Mouse (Mus musculus) heart, postnatal 25 days (tissue): ENCODE results near the gene Klhdc10. TPM values are rescaled to one million over a fixed set of nuclear protein-coding genes. Genes with fewer than 3 reads are reported as not detected.
"Not testable (repeated sequence)": the region's sequence is repeated elsewhere in the genome, so short reads cannot be mapped to it uniquely, and the experiment has no call there.

Experiments
- DNase-seq: peaks from one replicate; pipeline ENCODE4 v3.0.0; 2022; ENCODE audit warnings: low spot score
- intact Hi-C: fragments of 180-260 bp; cut with DNase I; formaldehyde crosslinking; loops from one replicate; pipeline ENCODE4 v1.15.1; 2025
- total RNA-seq, 2 experiments: library from RNA; stranded (reverse); gene quantifications; 2 replicates each; pipeline ENCODE4 v1.2.3; 2021

Gene Klhdc10
- total RNA-seq = 10 to 100 TPM; 57.3 to 60.3 TPM

DNA sequence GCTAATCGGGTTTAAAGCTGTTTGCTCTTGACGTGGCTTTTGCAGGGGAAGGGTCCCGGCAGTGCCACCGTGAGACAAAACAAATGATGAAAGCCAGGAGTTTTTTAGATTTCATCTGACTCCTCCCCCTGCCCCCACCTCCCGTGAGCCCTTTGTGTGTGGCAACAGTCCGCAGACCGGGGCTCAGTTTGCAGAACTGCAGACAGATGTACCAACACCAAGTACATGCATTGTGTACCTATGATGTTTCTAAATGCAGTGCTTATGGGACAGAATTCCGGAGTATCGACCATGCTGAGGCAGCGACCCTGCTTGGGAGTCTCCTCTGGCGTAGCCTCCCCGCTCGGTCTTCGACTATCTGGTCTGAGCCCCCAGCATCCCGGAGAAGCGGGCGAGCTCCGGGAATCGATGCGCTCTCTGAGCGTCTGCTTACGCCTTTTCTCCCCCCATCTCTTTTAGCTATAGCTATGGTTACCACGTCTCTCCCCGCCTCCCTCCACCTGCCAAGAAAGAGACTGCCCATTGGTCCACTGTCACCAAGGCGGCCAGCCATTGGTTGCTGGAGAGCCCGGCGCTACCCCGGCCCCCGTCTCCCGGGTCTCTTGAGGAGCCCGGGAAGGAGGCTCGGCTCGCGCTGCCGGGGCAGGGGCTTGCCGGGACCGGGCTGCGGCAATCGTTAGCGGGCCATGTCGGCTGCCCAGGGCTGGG lies at the start of gene Klhdc10:
Klhdc10 (plus strand) TSS at position 561 of the 708 bp plus-strand sequence.
- DNase-seq = peak; percentile 100
- intact Hi-C loops = loop anchor here (5.0 kb wide), 2 partner anchors 581 to 631 kb away; no protein-coding TSS in a partner anchor

DNA sequence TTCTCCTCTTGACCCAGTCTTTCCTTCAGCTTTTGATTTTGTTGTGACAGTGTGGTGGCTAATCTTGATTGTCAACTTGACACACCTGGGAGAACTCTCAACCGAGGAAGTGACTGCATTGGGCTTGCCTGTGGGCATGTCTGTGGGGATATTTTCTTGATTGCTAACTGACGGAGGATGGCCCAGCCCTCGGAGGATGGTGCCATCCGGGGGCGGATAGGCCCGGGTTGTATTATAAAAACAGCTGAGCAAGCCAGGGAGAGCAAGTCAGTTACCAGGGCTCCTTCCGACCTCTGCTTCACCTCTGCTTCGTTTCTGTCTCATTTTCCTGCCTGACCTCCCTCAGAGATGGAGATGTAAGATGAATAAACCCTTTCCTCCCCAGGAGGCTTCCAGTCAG lies 48.9 kb upstream of the Klhdc10 start:
- intact Hi-C loops = loop anchor here (2.0 kb wide), 1 partner anchor 144 kb away; no protein-coding TSS in a partner anchor
- no peak for DNase-seq

DNA sequence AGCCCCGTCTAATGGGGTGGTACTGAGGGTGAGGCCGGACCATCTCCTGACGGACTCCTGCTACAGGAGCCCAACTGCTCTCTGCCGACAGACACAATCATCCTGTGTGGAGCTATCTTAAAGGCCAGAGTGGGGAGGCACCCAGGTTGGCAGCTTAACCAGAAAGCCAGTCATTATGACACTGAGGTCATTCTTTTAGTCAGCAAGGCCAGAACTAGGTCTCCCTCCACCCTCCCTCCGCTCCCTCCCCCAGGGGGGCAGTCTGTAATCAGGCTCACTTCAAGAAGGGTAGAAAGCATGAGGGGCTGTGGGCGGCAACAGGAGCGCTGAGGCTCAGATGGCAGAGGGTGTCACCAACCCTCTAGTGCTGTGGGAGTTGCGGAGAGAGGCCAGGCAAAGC lies 48.0 kb upstream of the Klhdc10 start:
- DNase-seq = no peak
- intact Hi-C loops = loop anchor here (2.0 kb wide), 1 partner anchor 145 kb away; no protein-coding TSS in a partner anchor

DNA sequence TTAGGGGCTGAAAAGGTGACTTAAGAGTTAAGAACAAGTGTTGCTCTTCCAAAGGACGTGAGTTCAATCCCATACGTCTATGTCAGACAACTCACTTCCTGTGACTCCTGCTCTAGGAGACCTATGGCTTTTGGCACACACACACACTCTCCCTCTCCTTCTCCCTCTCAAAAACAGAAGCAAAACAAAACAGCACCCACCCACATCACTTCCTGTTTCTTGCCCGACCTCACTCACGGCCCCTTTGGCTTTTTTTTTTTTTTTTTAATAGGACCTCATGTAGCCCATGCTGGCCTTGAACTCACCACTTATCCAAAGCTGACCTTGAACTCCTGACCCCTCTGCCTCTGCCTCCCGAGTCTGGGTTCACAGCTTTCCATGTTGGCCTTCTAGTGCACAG lies 46.9 kb upstream of the Klhdc10 start:
- intact Hi-C loops = loop anchor here (5.0 kb wide), 3 partner anchors 52 to 502 kb away; partner anchors contain the start of gene Ube2h

DNA sequence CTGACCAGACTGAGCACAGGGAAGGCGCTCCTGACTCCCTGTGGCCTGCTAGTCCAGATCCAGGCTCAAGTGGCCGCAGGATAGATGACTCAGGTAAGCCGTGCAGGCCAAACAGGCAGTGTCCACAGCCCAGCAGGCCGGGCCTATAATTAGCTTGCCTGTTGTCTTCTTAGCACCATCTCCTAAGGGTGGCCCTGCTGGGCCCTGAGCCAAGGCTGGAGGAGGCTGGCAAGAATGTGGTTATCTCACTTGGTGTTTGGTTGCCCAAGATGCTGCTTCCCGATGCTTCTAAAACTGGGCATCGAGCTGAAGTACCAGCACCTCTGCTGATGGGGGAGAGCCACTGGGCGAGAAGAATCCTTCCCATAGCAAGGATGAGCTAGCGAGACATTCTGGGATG lies 46.0 kb upstream of the Klhdc10 start:
- no peak for DNase-seq
- intact Hi-C loops = loop anchor here (5.0 kb wide), 3 partner anchors 53 to 503 kb away; partner anchors contain the start of gene Ube2h

More for the DNA sequence above, 46.9 kb upstream of the Klhdc10 start:
- DNase-seq = no peak

DNA sequence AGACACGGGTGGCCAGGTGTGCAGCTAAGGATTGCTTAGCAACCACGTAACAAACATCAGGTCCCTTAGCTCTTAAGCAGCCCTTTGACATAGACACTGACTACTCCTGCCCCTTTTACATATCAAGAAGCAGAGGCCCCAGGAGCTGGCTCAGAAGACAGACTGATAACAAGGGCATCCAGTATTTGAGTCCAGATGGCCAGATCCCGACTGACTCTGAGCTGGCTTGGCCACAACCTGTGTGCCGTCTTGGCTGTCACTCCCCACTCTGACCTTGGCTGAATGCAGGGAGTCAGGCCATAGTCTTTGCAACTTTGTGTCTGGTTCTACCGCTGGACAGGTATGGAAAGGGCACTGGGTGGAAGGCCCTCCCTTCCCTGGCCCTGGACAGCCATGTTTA lies 45.5 kb upstream of the Klhdc10 start:
- intact Hi-C loops = loop anchor here (5.0 kb wide), 3 partner anchors 54 to 504 kb away; partner anchors contain the start of gene Ube2h
- no peak for DNase-seq

DNA sequence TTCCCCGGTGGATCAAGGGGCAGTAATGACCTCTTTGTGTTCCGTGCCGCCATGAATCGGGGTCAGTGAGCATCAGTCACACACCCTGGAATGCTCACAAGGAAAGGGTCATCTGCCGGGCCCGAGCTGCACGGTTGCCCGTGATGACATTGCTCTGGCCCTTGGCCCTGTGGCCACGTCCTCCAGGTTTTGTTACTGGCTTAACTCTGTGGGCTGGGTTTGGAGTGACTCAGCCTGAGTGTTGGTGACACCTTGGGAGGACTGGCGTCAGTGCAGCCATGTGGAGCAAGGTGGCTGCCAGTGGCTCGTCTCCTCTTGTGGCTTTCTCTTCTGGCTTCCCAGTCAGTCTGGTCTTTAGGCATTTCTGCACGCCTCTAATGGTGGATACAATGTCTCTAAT lies 45.0 kb upstream of the Klhdc10 start:
- no peak for DNase-seq
- intact Hi-C loops = loop anchor here (5.0 kb wide), 3 partner anchors 54 to 504 kb away; partner anchors contain the start of gene Ube2h

DNA sequence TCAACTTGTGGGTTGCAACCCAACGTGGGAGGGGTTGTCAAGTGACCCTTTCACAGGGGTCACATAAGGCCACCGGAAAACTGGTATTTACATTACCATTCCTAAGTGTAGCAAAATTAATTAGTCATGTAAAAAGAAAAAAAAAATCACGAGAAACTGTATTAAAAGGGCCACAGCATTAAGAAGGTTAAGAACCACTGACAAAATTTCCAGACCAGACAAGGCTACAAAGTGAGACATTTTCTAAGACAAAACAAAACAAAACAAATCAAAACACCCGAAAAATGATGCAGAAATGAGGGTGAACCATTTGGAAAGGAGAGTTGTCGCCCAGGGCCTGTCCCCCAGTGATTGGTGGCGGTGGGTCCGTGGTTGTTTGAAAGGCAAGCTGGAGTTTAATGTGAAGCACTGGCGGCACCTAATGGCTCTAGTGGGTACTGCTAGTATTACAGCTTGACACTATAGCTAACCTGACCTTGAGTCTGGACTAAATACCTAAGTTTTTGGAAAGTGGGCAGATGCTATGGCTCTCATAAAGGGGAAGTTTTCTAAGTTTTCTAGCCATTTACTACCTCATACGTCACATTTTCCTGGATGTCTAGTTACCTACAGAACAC lies 44.0 kb upstream of the Klhdc10 start:
- DNase-seq = peak; percentile 31
- intact Hi-C loops = loop anchor here (5.0 kb wide), 3 partner anchors 55 to 505 kb away; partner anchors contain the start of gene Ube2h

DNA sequence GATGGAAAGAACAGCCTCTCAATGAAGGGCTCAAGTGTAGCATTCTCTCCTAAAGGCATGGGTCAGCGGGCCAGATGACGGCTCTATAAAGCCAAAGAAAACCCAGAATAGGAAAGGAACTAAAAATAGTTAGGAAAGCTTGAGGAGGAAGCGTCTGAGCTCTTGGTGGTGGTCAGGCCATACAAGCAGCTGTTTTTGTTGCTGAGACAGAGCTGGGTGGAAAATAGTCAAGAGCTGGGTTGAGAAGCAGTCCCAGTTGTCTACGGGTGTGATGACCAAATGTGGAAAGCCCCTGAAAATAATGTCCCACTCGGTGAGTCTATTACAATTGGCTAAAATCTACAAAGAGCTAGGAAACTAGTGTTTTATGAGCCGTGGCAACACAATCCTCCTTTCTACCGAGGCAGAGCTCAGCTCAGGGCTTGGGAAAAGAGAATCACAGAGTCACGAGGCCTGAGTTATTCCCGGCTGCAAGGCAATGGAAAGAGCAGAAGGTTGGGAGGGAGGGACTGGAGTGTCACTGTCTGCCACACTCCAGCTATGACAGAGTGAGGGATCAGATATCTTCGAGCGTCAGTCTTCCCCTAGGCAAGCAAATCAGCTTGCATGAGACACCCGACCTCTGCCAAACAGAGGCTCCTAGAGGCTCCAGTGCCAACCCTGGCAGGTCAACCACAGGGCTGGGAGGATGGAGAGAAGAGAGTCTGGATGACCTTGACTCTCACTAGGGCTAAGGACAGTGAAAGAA lies 41.7 kb upstream of the Klhdc10 start:
- intact Hi-C loops = loop anchor here (5.0 kb wide), 3 partner anchors 58 to 508 kb away; partner anchors contain the start of gene Ube2h
- DNase-seq = no peak

DNA sequence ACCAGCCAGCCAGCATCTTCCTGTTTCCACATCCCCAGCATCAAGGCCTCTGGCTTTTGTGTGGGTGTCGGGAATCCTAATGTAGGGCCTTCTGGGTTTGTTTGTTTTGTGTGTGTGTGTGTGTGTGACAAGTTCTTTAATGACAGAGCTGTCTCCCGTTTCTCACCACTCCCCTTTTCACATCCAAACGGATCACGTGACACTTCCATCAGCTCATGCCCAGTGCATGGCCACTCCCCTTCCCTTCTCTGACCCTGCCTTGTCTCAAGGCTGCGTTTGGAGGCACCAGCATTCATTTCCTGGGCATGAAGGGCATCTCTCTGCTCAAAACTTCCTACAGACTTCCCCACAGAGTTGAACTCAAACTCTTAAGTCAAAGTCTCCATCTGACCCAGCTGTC lies 37.9 kb upstream of the Klhdc10 start:
- DNase-seq = no peak
- intact Hi-C loops = no loop called here

DNA sequence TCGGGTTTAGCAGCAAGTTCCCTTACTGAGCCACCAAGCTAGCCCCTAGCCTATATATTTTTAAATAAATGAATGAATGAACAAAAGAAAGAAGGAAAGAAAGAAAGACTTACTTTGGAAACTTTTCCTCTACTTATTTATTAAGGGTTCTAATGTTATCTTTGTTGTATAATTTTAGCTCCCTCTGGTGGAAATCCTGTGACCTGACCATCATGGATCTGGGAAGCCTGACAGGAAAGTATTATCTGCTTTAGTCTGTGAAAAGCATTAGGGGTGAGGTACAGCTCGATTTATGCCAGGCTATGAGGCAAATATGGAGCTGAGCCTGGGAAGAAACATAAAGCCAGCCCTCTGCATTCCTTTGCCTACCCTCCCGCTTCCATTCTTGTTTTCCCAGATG lies 32.4 kb upstream of the Klhdc10 start:
- intact Hi-C loops = no loop called here

DNA sequence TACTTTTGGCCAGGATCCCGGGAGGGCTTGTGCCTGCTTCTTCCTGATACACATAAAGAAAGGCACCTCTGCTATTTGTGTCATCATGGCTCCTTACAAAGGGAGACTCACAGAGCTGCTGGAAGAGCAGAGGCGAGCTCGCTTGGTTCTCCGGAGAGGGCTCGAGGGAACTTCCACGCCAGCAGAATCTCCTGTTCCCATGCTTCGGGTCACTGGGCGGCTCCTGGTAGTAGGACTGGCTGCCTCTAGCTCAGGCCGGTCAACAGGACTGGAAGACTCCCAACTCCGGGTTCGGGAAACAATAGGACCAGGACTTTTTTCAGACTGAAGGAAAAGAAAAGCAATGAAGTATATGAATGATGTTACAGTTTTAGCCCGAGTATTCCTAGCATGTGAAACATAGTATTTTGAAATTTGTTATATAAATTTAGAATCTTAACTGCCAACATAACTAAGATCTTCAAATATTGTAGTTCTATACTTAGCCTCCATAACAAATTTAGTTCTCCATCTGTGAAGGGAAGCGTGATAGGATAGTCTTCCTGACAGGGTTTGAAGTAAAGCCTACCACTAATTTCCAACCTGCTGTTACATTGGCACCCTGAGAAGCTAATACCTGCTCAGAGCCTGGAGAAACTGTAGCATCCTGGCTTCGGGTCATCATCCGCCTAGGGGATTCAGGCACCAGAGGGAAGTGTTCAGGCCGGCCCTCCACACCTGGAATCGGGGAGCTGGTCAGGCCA lies 28.9 kb upstream of the Klhdc10 start:
- intact Hi-C loops = no loop called here
- DNase-seq = no peak

More for the DNA sequence above, 32.4 kb upstream of the Klhdc10 start:
- no peak for DNase-seq

DNA sequence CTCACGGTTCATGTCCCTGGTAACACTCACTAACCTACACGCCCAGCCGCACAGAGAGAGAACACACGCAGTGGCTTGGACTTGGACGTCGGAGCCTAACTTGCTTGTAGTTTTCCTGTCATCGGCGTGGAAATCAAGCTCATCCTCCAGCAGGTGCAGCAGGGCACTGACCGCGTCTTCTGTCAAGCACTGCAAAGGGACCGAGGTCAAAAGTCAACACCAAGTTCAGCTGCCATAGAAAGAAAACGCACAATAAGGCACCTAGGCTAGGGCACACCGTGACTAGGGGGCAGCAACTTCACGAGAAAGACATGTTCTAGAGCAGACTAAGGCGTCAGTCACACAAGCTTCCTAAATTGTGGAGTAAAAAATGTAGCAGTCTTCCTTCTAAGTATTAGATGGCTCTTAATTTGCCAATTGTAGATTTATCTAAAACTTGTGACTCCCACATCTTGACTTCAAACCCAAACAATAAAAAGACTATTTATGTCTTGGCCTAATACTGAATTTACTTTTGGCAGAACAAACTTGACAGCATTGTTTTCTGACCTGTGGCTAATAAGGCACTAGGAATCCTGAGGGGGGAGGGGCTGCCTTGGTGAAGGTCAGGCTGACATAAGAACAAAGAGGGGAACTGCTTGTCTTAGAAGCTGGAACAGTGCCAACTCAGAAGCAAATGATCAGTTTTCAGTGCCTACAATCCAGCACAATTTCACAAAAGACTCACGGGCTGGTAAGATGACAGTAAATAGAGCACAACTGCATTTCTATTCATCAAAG lies 26.7 kb upstream of the Klhdc10 start:
- peak; percentile 48 for DNase-seq
- intact Hi-C loops = no loop called here

DNA sequence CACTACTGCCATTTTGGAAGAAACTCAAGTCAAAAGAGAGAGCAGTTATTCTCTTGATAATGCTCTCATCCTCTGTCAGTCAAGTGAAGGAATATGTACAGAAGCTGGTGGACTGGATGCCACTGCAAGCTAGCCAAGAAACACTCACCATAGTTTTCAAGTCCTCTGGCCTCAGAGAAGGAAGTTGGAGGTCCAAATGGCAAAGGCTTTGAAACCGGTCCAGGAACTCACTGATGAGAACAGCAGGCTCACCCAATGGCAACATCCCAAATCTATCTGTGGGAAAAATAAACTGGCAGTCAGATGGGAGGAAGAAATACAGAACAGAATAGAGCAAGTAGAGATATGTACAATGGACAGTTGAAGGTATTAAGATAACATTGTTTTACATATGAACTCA lies 25.9 kb upstream of the Klhdc10 start:
- intact Hi-C loops = no loop called here
- peak; percentile 48 for DNase-seq

DNA sequence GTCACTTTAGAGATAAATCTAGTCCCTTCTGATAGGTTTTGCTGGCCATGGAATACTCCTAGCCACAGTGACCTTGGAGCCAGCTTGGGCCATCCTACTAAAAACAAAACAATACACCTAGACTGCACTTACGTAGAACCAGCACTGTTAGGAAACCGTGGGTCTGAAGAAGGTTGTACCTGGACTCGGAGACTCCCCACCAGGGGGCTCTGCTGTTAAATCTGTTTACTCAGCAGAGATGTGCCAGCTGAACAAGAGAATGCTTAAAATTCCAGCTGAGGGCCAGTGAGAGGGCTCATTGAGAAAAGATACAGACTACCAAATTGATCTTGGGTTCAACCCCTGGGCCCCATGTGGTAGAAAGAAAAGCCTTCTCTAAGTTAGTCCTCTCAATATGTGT lies 20.6 kb upstream of the Klhdc10 start:
- intact Hi-C loops = no loop called here
- DNase-seq = no peak

DNA sequence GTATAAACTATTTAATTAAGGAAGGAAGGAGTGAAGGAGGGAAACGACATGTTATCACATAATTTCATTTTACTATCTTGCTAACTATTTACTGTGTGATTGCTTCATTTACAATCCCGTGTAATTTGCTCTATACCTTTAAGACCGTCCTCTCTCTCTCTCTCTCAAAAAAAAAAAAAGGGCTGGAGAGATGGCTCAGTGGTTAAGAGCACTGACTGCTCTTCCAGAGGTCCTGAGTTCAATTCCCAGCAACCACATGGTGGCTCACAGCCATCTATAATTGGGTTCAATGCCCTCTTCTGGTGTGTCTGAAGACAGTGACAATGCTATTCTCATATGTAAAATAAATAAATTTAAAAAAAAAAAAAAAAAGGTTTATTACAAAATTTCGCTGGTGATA lies 11.4 kb upstream of the Klhdc10 start:
- intact Hi-C loops, DNase-seq: not testable (repeated sequence)

DNA sequence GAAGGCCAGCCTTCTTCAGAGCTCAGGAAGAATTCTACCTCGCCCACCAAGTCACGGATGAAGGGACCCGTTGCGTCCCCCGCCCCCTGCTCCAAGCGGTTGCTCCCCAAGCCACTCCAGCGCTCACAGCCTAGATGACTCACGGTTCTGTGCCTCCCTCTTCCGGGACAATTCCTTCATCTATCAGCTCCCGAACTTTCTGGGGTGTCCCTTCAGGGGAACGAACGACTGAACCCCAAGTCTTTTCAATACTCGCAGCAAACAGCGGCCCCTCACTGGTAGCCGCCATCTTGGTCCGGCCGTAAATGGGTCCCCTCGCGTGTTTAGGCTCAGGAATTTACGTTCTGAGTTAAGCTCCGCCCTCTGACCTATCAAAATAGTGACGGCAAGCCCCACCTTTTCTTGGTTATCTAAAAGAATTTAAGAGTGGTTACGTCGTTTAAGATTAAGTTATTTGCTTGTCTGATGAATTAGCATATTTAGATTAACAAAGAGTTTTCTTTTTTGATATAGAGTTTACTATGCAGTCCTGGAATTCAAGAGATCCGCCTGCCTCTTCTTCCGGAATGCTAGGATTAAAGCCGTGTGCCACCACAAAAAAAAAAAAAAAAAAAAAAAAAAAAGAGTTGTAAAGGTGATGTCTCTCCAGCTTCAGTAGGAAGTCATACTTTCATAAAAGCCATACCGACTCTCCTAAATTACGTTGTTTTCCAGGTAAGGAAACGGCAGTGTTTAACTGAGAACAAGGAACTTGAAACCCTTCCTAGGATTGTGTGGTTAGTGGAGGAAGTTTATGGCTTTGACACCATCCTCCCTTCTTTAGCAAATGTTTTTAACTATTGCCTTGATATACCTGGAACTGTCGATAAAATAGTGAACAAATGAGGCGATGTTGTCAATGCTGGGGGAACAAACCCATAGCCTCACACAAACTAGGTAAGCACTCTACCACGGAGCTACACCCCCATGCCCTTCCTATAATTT lies 10.7 kb upstream of the Klhdc10 start, which contains the start of gene Zc3hc1:
Zc3hc1 (minus strand) TSS at position 315 of the 984 bp plus-strand sequence.
- intact Hi-C loops = no loop called here
- peak; percentile 38 for DNase-seq

DNA sequence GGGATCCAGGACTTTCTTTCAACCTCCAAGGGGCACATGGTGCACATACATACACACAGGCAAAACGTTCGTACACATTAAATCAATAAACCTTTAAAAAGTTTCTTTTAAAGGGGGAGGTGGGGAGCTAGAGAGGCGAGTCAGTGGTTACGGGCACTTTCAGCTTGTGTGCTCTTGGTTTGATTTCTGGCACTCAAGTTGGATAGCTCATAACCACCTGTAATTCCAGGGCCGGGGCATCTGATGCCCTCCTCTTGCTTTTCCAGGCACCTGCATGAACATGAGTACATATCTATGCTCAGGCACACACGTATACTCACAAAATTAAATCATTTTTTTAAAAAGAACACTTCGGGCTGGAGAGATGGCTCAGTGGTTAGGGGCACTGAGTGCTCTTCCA lies 9.7 kb upstream of the Klhdc10 start:
- intact Hi-C loops = no loop called here
- DNase-seq = no peak
